Mouse (Mus musculus) left cerebral cortex, adult 2 months (tissue): ENCODE data around the gene Eef2k. TPM values are rescaled to one million over a fixed set of nuclear protein-coding genes. Genes with fewer than 3 reads are reported as not detected.

ENCODE experiments used
- total RNA-seq, 2 experiments: library from RNA; stranded (reverse); gene quantifications; 2 replicates each; pipeline ENCODE4 v1.2.3; 2021

Gene Eef2k
- total RNA-seq, 2 experiments from 2014 or later = 34.1 to 34.4 TPM

Other genes with a start within 250 kb of the Eef2k start
- gene Uqcrc2, start 207.7 kb upstream of the Eef2k start, total RNA-seq = 100 to 1,000 TPM; 234 to 239 TPM
- gene Pdzd9, start 172.5 kb upstream of the Eef2k start, total RNA-seq = not detected
- gene Mosmo, start 165.2 kb upstream of the Eef2k start, total RNA-seq = 10 to 100 TPM; 71.2 to 82.8 TPM
- 10 to 100 TPM; 12.7 to 14.8 TPM for gene Vwa3a, start 103.5 kb upstream of the Eef2k start, total RNA-seq
- gene Gm5737, start 30.5 kb upstream of the Eef2k start, total RNA-seq = under 1 TPM in 1 of 2 experiments, not detected in 1; 0.27 TPM
- gene Polr3e, start 74.9 kb downstream of the Eef2k start, total RNA-seq = 10 to 100 TPM; 26.4 to 27.8 TPM
- gene Cdr2, start 139.5 kb downstream of the Eef2k start, total RNA-seq = 1 to 10 TPM; 9.5 to 9.8 TPM
- under 1 TPM; 0.44 to 0.86 TPM for gene Mfsd13b, start 139.7 kb downstream of the Eef2k start, total RNA-seq
- gene Mettl9, start 191.6 kb downstream of the Eef2k start, total RNA-seq = 10 to 100 TPM; 81.9 to 93.1 TPM
- gene Igsf6, start 231.7 kb downstream of the Eef2k start, total RNA-seq = under 1 TPM; 0.21 to 0.32 TPM
- gene Otoa, start 238.8 kb downstream of the Eef2k start, total RNA-seq = under 1 TPM; 0.18 to 0.37 TPM